Mouse (Mus musculus): ENCODE measurements at regions not wholly inside any gene's neighbourhood (a gene's known extent, or its start where the extent isn't known, plus 50 kb on each side); places are given as distances from the start of the nearest gene placed in this dataset.
A peak's percentile ranks its signal among the peaks of the same experiment; 100 is the strongest.

- DNase-seq (ENCODE audit: low spot score) (peak; percentile 57), ATAC-seq (replicated peaks; ENCODE audit: low FRiP score) (peak; percentile 93)
- 8% methylated on average over 1 of the region's 1 CpGs for WGBS
- H3K27me3 ChIP-seq (ENCODE audit: control insufficient read depth, insufficient read depth, low read length) = no peaks in the 10 kb centered on the region
- H3K4me3 ChIP-seq (ENCODE audit: low read depth, low read length) = no peak overlapping the region
- H3K4me1 ChIP-seq (replicated peaks; ENCODE audit: control insufficient read depth, insufficient read depth, low read length) = peaks cover 7% of the 10 kb centered on the region; the same call in 1 of the 2 replicates
- no peak overlapping the region for H3K4me2 ChIP-seq (ENCODE audit: low read depth, low read length, severe bottlenecking)
- no peaks in the 10 kb centered on the region for H3K36me3 ChIP-seq (ENCODE audit: control insufficient read depth, insufficient read depth, low read length)
- no peak overlapping the region for H3K9ac ChIP-seq (ENCODE audit: low read length)
- H3K9me3 ChIP-seq (ENCODE audit: control insufficient read depth, low read length) = no peaks in the 10 kb centered on the region
- peak overlapping the region; percentile 71 for H3K27ac ChIP-seq (ENCODE audit: low read depth, low read length)
Measured at GRCm38 (mm10) chr2:115132165-115132592, 449.3 kb upstream of the BC052040 start.

- Histone ChIP-seq H3K27me3 (ENCODE audit: control insufficient read depth, insufficient read depth, low read length) (no peaks in the 10 kb centered on the region), H3K4me1 (replicated peaks; ENCODE audit: control insufficient read depth, insufficient read depth, low read length) (no peaks in the 10 kb centered on the region), H3K4me3 (ENCODE audit: low read depth, low read length) (no peak overlapping the region), H3K27ac (ENCODE audit: low read depth, low read length) (no peak overlapping the region), H3K4me2 (ENCODE audit: low read depth, low read length, severe bottlenecking) (no peak overlapping the region), H3K36me3 (ENCODE audit: control insufficient read depth, insufficient read depth, low read length) (no peaks in the 10 kb centered on the region), H3K9ac (ENCODE audit: low read length) (no peak overlapping the region), H3K9me3 (ENCODE audit: control insufficient read depth, low read length) (no peaks in the 10 kb centered on the region)
- DNase-seq (ENCODE audit: low spot score) (no peak), ATAC-seq (replicated peaks; ENCODE audit: low FRiP score) (no peak)
Measured at GRCm38 (mm10) chr2:115141416-115141815, 440.1 kb upstream of the BC052040 start.

- WGBS = 76% methylated on average over 5 of the region's 5 CpGs
- Histone ChIP-seq H3K27ac (ENCODE audit: low read depth, low read length) (no peak overlapping the region), H3K9me3 (ENCODE audit: control insufficient read depth, low read length) (no peaks in the 10 kb centered on the region), H3K9ac (ENCODE audit: low read length) (no peak overlapping the region), H3K4me3 (ENCODE audit: low read depth, low read length) (no peak overlapping the region), H3K4me1 (replicated peaks; ENCODE audit: control insufficient read depth, insufficient read depth, low read length) (no peaks in the 10 kb centered on the region), H3K4me2 (ENCODE audit: low read depth, low read length, severe bottlenecking) (no peak overlapping the region), H3K27me3 (ENCODE audit: control insufficient read depth, insufficient read depth, low read length) (no peaks in the 10 kb centered on the region), H3K36me3 (ENCODE audit: control insufficient read depth, insufficient read depth, low read length) (no peaks in the 10 kb centered on the region)
- ATAC-seq (replicated peaks; ENCODE audit: low FRiP score) (no peak), DNase-seq (ENCODE audit: low spot score) (no peak)
Measured at GRCm38 (mm10) chr2:115172111-115172510, 409.4 kb upstream of the BC052040 start.

GRCm38 (mm10) chr2:115177076-115177475 is 404.4 kb upstream of the BC052040 start:
- no peaks in the 10 kb centered on the region for H3K9me3 ChIP-seq (ENCODE audit: control insufficient read depth, low read length)
- H3K27me3 ChIP-seq (ENCODE audit: control insufficient read depth, insufficient read depth, low read length) = no peaks in the 10 kb centered on the region
- DNase-seq (ENCODE audit: low spot score) = no peak
- WGBS = 93% methylated on average over 1 of the region's 1 CpGs
- H3K4me3 ChIP-seq (ENCODE audit: low read depth, low read length) = no peak overlapping the region
- no peaks in the 10 kb centered on the region for H3K36me3 ChIP-seq (ENCODE audit: control insufficient read depth, insufficient read depth, low read length)
- no peak overlapping the region for H3K9ac ChIP-seq (ENCODE audit: low read length)
- ATAC-seq (replicated peaks; ENCODE audit: low FRiP score) = no peak
- H3K4me1 ChIP-seq (replicated peaks; ENCODE audit: control insufficient read depth, insufficient read depth, low read length) = no peaks in the 10 kb centered on the region
- H3K4me2 ChIP-seq (ENCODE audit: low read depth, low read length, severe bottlenecking) = no peak overlapping the region
- no peak overlapping the region for H3K27ac ChIP-seq (ENCODE audit: low read depth, low read length)

GRCm38 (mm10) chr2:115177896-115178295 is 403.6 kb upstream of the BC052040 start:
- H3K9me3 ChIP-seq (ENCODE audit: control insufficient read depth, low read length) = no peaks in the 10 kb centered on the region
- no peak overlapping the region for H3K4me2 ChIP-seq (ENCODE audit: low read depth, low read length, severe bottlenecking)
- ATAC-seq (replicated peaks; ENCODE audit: low FRiP score) (no peak), DNase-seq (ENCODE audit: low spot score) (no peak)
- H3K4me1 ChIP-seq (replicated peaks; ENCODE audit: control insufficient read depth, insufficient read depth, low read length) = no peaks in the 10 kb centered on the region
- no peaks in the 10 kb centered on the region for H3K36me3 ChIP-seq (ENCODE audit: control insufficient read depth, insufficient read depth, low read length)
- H3K4me3 ChIP-seq (ENCODE audit: low read depth, low read length) = no peak overlapping the region
- whole genome bisulfite sequencing = 80% methylated on average over 1 of the region's 1 CpGs
- no peaks in the 10 kb centered on the region for H3K27me3 ChIP-seq (ENCODE audit: control insufficient read depth, insufficient read depth, low read length)
- no peak overlapping the region for H3K27ac ChIP-seq (ENCODE audit: low read depth, low read length)
- no peak overlapping the region for H3K9ac ChIP-seq (ENCODE audit: low read length)

GRCm38 (mm10) chr2:115211191-115211590 is 370.3 kb upstream of the BC052040 start:
- no peaks in the 10 kb centered on the region; the same call in 1 of the 2 replicates for H3K4me1 ChIP-seq (replicated peaks; ENCODE audit: control insufficient read depth, insufficient read depth, low read length)
- ATAC-seq (replicated peaks; ENCODE audit: low FRiP score) = no peak
- no peak overlapping the region for H3K4me2 ChIP-seq (ENCODE audit: low read depth, low read length, severe bottlenecking)
- no peaks in the 10 kb centered on the region for H3K9me3 ChIP-seq (ENCODE audit: control insufficient read depth, low read length)
- H3K27me3 ChIP-seq (ENCODE audit: control insufficient read depth, insufficient read depth, low read length) = no peaks in the 10 kb centered on the region
- no peak overlapping the region for H3K27ac ChIP-seq (ENCODE audit: low read depth, low read length)
- H3K36me3 ChIP-seq (ENCODE audit: control insufficient read depth, insufficient read depth, low read length) = no peaks in the 10 kb centered on the region
- no peak overlapping the region for H3K9ac ChIP-seq (ENCODE audit: low read length)
- DNase-seq (ENCODE audit: low spot score) = no peak
- H3K4me3 ChIP-seq (ENCODE audit: low read depth, low read length) = no peak overlapping the region

- Histone ChIP-seq H3K4me2 (ENCODE audit: low read depth, low read length, severe bottlenecking) (no peak overlapping the region), H3K4me3 (ENCODE audit: low read depth, low read length) (no peak overlapping the region), H3K9ac (ENCODE audit: low read length) (no peak overlapping the region), H3K27ac (ENCODE audit: low read depth, low read length) (no peak overlapping the region), H3K9me3 (ENCODE audit: control insufficient read depth, low read length) (no peaks in the 10 kb centered on the region), H3K27me3 (ENCODE audit: control insufficient read depth, insufficient read depth, low read length) (no peaks in the 10 kb centered on the region), H3K36me3 (ENCODE audit: control insufficient read depth, insufficient read depth, low read length) (no peaks in the 10 kb centered on the region), H3K4me1 (replicated peaks; ENCODE audit: control insufficient read depth, insufficient read depth, low read length) (no peaks in the 10 kb centered on the region; the same call in 1 of the 2 replicates)
- no peak for ATAC-seq (replicated peaks; ENCODE audit: low FRiP score)
- DNase-seq (ENCODE audit: low spot score) = no peak
- WGBS = 64% methylated on average over 18 of the region's 18 CpGs
Measured at GRCm38 (mm10) chr2:115213181-115213970, 368.1 kb upstream of the BC052040 start.

GRCm38 (mm10) chr2:115214292-115214691 is 367.2 kb upstream of the BC052040 start:
- 77% methylated on average over 6 of the region's 6 CpGs for WGBS
- H3K27ac ChIP-seq (ENCODE audit: low read depth, low read length) = no peak overlapping the region

GRCm38 (mm10) chr2:115230041-115230440 is 351.5 kb upstream of the BC052040 start:
- Histone ChIP-seq H3K36me3 (ENCODE audit: control insufficient read depth, insufficient read depth, low read length) (no peaks in the 10 kb centered on the region), H3K4me3 (ENCODE audit: low read depth, low read length) (no peak overlapping the region), H3K4me1 (replicated peaks; ENCODE audit: control insufficient read depth, insufficient read depth, low read length) (no peaks in the 10 kb centered on the region), H3K9me3 (ENCODE audit: control insufficient read depth, low read length) (no peaks in the 10 kb centered on the region), H3K27me3 (ENCODE audit: control insufficient read depth, insufficient read depth, low read length) (no peaks in the 10 kb centered on the region), H3K4me2 (ENCODE audit: low read depth, low read length, severe bottlenecking) (no peak overlapping the region), H3K9ac (ENCODE audit: low read length) (no peak overlapping the region), H3K27ac (ENCODE audit: low read depth, low read length) (no peak overlapping the region)
- ATAC-seq (replicated peaks; ENCODE audit: low FRiP score) = no peak
- DNase-seq (ENCODE audit: low spot score) = no peak
- 91% methylated on average over 4 of the region's 4 CpGs for WGBS

More at GRCm38 (mm10) chr2:115214292-115214691, 367.2 kb upstream of the BC052040 start:
- H3K4me3 ChIP-seq (ENCODE audit: low read depth, low read length) = no peak overlapping the region
- no peak overlapping the region for H3K4me2 ChIP-seq (ENCODE audit: low read depth, low read length, severe bottlenecking)
- H3K9ac ChIP-seq (ENCODE audit: low read length) = no peak overlapping the region
- H3K4me1 ChIP-seq (replicated peaks; ENCODE audit: control insufficient read depth, insufficient read depth, low read length) = no peaks in the 10 kb centered on the region; the same call in 1 of the 2 replicates
- no peak for DNase-seq (ENCODE audit: low spot score)
- ATAC-seq (replicated peaks; ENCODE audit: low FRiP score) = no peak
- no peaks in the 10 kb centered on the region for H3K36me3 ChIP-seq (ENCODE audit: control insufficient read depth, insufficient read depth, low read length)
- no peaks in the 10 kb centered on the region for H3K9me3 ChIP-seq (ENCODE audit: control insufficient read depth, low read length)
- H3K27me3 ChIP-seq (ENCODE audit: control insufficient read depth, insufficient read depth, low read length) = no peaks in the 10 kb centered on the region
